In the genomic region with DNA sequence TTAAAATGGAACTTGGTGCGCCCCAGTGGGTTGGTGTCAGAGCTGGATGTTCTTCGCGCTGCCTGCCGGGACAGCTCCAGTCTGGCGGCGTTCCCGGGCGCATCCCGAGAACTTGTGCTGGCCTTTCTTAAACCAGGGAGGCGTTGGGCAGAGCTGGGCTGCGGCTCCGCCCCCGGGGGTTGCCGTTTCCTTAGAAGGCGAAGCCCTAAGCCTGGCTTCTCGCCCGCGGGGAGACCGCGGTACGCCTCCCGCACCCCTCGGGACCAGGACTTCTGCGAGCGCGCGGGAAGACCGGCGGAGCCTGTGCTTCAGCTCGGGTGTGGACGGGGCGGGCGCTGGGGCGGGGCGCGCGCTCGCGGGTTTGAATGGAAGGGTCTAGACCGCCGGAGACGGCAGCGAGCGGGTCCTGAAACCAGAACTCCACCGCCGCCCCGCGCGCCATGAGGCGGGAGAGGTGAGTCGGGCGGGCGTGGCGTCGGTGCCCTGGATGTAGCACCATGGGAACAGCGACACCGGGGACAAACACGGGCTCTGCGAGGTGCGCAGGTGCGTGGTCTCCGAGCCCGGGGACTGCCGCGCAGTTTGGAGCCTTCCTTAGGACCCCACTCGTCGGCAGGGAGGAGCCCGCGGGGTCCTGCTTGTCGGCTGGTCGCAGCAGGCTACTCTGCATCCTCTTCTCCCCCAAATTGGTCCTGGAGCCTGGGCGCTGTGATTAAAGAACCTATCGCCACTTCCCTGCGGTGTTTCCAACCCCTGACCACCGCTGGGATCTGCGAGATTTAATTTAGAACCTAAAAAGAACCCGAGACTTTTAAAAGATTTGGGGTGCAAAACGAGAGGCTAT, we compare ENCODE assay signal across 8 mouse cellular contexts. TPM values are rescaled to one million over a fixed set of nuclear protein-coding genes. Genes with fewer than 3 reads are reported as not detected.
DNase-seq lines count a peak whose midpoint lies in the region; ATAC-seq and TF ChIP-seq lines count a peak whose summit lies in the region.

A gene (plus strand): TSS at position 260 of the 844 bp plus-strand sequence.

- H3K4me3 ChIP-seq in embryonic facial prominence, embryonic 15.5 days (replicated peaks), result peak within 1 kb of the TSS; percentile 61
- peak within 1 kb of the TSS; percentile 77 for H3K4me3 ChIP-seq in heart, embryonic 10.5 days
- H3K4me3 ChIP-seq in liver, adult 2 months (ENCODE audit: insufficient read depth, low read depth, low read length), result peak within 1 kb of the TSS; percentile 55
- H3K4me3 ChIP-seq in myocyte, result peak within 1 kb of the TSS; percentile 64

- peak within 1 kb of the TSS; percentile 66 for H3K27ac ChIP-seq in embryonic facial prominence, embryonic 15.5 days (replicated peaks)
- H3K27ac ChIP-seq in heart, embryonic 10.5 days, result peak within 1 kb of the TSS; percentile 87
- H3K27ac ChIP-seq in liver, adult 2 months (replicated peaks; ENCODE audit: insufficient read depth, low read depth, low read length), result peak within 1 kb of the TSS; percentile 71

- TF ChIP-seq POLR2A in liver, adult 2 months (IDR thresholded peaks at IDR 0.05; ENCODE audit: extremely low read depth, insufficient read depth, low read length), result 0 out of 2 replicates have a peak, but pooled peaks have one; percentile 28
- peak; percentile 52 for TF ChIP-seq POLR2A in myocyte (IDR thresholded peaks at IDR 0.05; ENCODE audit: insufficient read length, low read depth)

- H3ac ChIP-seq in myocyte (ENCODE audit: control insufficient read depth, insufficient read length), result peak within 1 kb of the TSS; percentile 46

- WGBS in embryonic facial prominence, embryonic 15.5 days, result under 1% methylated on average over 78 of the region's 78 CpGs
- under 1% methylated on average over 77 of the region's 78 CpGs for WGBS in heart, embryonic 10.5 days
- WGBS in liver, adult 2 months, result under 1% methylated on average over 75 of the region's 78 CpGs

- H3K4me1 ChIP-seq in embryonic facial prominence, embryonic 15.5 days, result peaks cover 22% of the 10 kb centered on the region
- peaks cover 34% of the 10 kb centered on the region for H3K4me1 ChIP-seq in heart, embryonic 10.5 days
- peaks cover 19% of the 10 kb centered on the region for H3K4me1 ChIP-seq in liver, adult 2 months (ENCODE audit: control insufficient read depth, insufficient read depth, low read length)

- no peaks in the 10 kb centered on the region for H3K9me3 ChIP-seq in embryonic facial prominence, embryonic 15.5 days (replicated peaks)
- H3K9me3 ChIP-seq in heart, embryonic 10.5 days, result no peaks in the 10 kb centered on the region

- TF ChIP-seq CTCF in liver, adult 2 months (IDR thresholded peaks at IDR 0.05; ENCODE audit: low read depth, low read length), result no peak

- H3K27me3 ChIP-seq in embryonic facial prominence, embryonic 15.5 days, result no peaks in the 10 kb centered on the region
- 0 out of 2 replicates have a peak, but pooled peaks cover 5% of the 10 kb centered on the region for H3K27me3 ChIP-seq in heart, embryonic 10.5 days (ENCODE audit: insufficient read depth, poor library complexity, severe bottlenecking)
- no peaks in the 10 kb centered on the region for H3K27me3 ChIP-seq in liver, adult 2 months (ENCODE audit: control insufficient read depth, insufficient read depth, low read length)
- no peaks in the 10 kb centered on the region for H3K27me3 ChIP-seq in myocyte (ENCODE audit: control insufficient read depth, insufficient read depth, insufficient read length)

- H3K4me2 ChIP-seq in embryonic facial prominence, embryonic 15.5 days (replicated peaks), result peak within 1 kb of the TSS; percentile 91
- peak within 1 kb of the TSS; percentile 79 for H3K4me2 ChIP-seq in myocyte (ENCODE audit: low read depth)

- H3K79me2 ChIP-seq in liver, adult 2 months (ENCODE audit: control insufficient read depth, insufficient read depth, low read length), result peaks cover 3% of the 10 kb centered on the region; the same call in 1 of the 2 replicates
- peaks cover 13% of the 10 kb centered on the region for H3K79me2 ChIP-seq in myocyte (ENCODE audit: control insufficient read depth, insufficient read depth)

- peak; percentile 82 for ATAC-seq in embryonic facial prominence, embryonic 15.5 days (ENCODE audit: insufficient number of reproducible peaks, low FRiP score, low TSS enrichment, low read depth)

- H3K36me3 ChIP-seq in embryonic facial prominence, embryonic 15.5 days, result no peaks in the 10 kb centered on the region
- peaks cover 10% of the 10 kb centered on the region; the same call in 1 of the 2 replicates for H3K36me3 ChIP-seq in heart, embryonic 10.5 days
- no peaks in the 10 kb centered on the region for H3K36me3 ChIP-seq in liver, adult 2 months (ENCODE audit: control insufficient read depth, insufficient read depth, low read length)
- no peaks in the 10 kb centered on the region for H3K36me3 ChIP-seq in myocyte (ENCODE audit: control insufficient read depth, insufficient read depth)

- peak; percentile 88 for DNase-seq in 3T3-L1 (ENCODE audit: low read depth, low spot score)
- DNase-seq in adrenal gland, postnatal 25 days, result peak; percentile 89
- peak; percentile 89 for DNase-seq in heart, embryonic 10.5 days (ENCODE audit: low spot score)
- peak; percentile 88 for DNase-seq in kidney, adult 9 months
- DNase-seq in liver, adult 2 months (ENCODE audit: extremely low read depth, low read depth, low spot score), result peak; percentile 50
- DNase-seq in testis, postnatal 10 days (ENCODE audit: low spot score), result peak; percentile 97

- peak within 1 kb of the TSS; percentile 33 for H3K9ac ChIP-seq in embryonic facial prominence, embryonic 15.5 days
- H3K9ac ChIP-seq in liver, adult 2 months (ENCODE audit: low read depth, low read length), result peak within 1 kb of the TSS; percentile 73

TF ChIP-seq in myocyte, 11 proteins besides CTCF, POLR2A, EP300 and RAD21:
- TF ChIP-seq SRF (IDR thresholded peaks at IDR 0.05; ENCODE audit: control insufficient read depth, insufficient read length, low read depth) (peak; percentile 90), REST (IDR thresholded peaks at IDR 0.05; ENCODE audit: insufficient read depth, insufficient read length) (peak; percentile 35), MYOG (IDR thresholded peaks at IDR 0.05; ENCODE audit: control insufficient read depth in 1 of 3, insufficient read depth in 1 of 3, insufficient read length in 2 of 3, low read depth in 2 of 3) (no peak)

RNA-seq across cellular contexts. Expression of the gene that starts here (rescaled TPM):
- 10.9 and 12.6 TPM in 2 replicates for total RNA-seq in adrenal gland, postnatal 25 days (2021)
- polyA plus RNA-seq in embryonic facial prominence, embryonic 15.5 days (2015; fragmentation: Nextera tagmentation; extraction: Ambion mirVana), result 61.3 and 63.4 TPM in 2 replicates
- polyA plus RNA-seq in heart, embryonic 10.5 days (2016; fragmentation: Nextera tagmentation; extraction: Ambion mirVana), result 45.7 and 54.9 TPM in 2 replicates
- 7.3 and 8.9 TPM in 2 replicates for total RNA-seq in liver, adult 2 months (2014; rRNA removed)
- 11.5 and 15.9 TPM in 2 replicates for polyA plus RNA-seq in liver, adult 2 months (2012; rRNA removed)
- polyA plus RNA-seq in myocyte (2012; fragmentation: generic; extraction: Trizol), result 37.8 TPM

Comparison
In these comparisons a context has a peak if more than half of its experiments do, and no peak if none do; other contexts are left out.
1. Peak in every context shown above with its lines: DNase-seq, ATAC-seq, H3K4me3 ChIP-seq and H3K27ac ChIP-seq.